Mouse (Mus musculus): ENCODE results near the gene Macrod1.
A peak's percentile ranks its signal among the peaks of the same experiment; 100 is the strongest.
"Not testable (repeated sequence)": the region's sequence is repeated elsewhere in the genome, so short reads cannot be mapped to it uniquely, and the experiment has no call there.

Gene Macrod1

GRCm38 (mm10) chr19:7056248-7057087, at the start of gene Macrod1:
Gene Macrod1, plus strand, starts transcription at chr19:7056810.
- DNase-seq, result peak; percentile 83

GRCm38 (mm10) chr19:7006892-7007593, 49.6 kb upstream of the Macrod1 start:
- no peak for DNase-seq

- no peak for DNase-seq
These were observed 44.2 kb upstream of the Macrod1 start for GRCm38 (mm10) chr19:7012426-7012825.

GRCm38 (mm10) chr19:7013984-7014383, 42.6 kb upstream of the Macrod1 start:
- DNase-seq, result no peak

- no peak for DNase-seq
These were observed 42.0 kb upstream of the Macrod1 start for GRCm38 (mm10) chr19:7014481-7015135.

- DNase-seq, result no peak
These were observed 38.8 kb upstream of the Macrod1 start for GRCm38 (mm10) chr19:7017541-7018457.

GRCm38 (mm10) chr19:7018546-7018945, 38.1 kb upstream of the Macrod1 start:
- no peak for DNase-seq

- DNase-seq, result no peak
These were observed 37.4 kb upstream of the Macrod1 start, which contains the start of gene Fermt3 for GRCm38 (mm10) chr19:7019191-7019590. Gene Fermt3, minus strand, starts transcription at chr19:7019469.

- no peak for DNase-seq
These were observed 36.4 kb upstream of the Macrod1 start for GRCm38 (mm10) chr19:7020224-7020641.

- peak; percentile 62 for DNase-seq
These were observed 27.1 kb upstream of the Macrod1 start for GRCm38 (mm10) chr19:7029531-7029930.

- no peak for DNase-seq
These were observed 22.6 kb upstream of the Macrod1 start for GRCm38 (mm10) chr19:7034006-7034405.

GRCm38 (mm10) chr19:7039088-7039720, 17.4 kb upstream of the Macrod1 start:
- DNase-seq, result no peak

GRCm38 (mm10) chr19:7039841-7040636, 16.6 kb upstream of the Macrod1 start, which contains the start of gene Stip1:
Gene Stip1, minus strand, starts transcription at chr19:7039967.
- peak; percentile 99 for DNase-seq

- no peak for DNase-seq
These were observed 15.9 kb upstream of the Macrod1 start for GRCm38 (mm10) chr19:7040637-7041130.

- no peak for DNase-seq
These were observed 15.4 kb upstream of the Macrod1 start for GRCm38 (mm10) chr19:7041171-7041570.

- no peak for DNase-seq
These were observed 12.3 kb upstream of the Macrod1 start for GRCm38 (mm10) chr19:7044279-7044678.

- DNase-seq, result no peak
These were observed 11.9 kb upstream of the Macrod1 start for GRCm38 (mm10) chr19:7044706-7045105.

GRCm38 (mm10) chr19:7053382-7053781, 3.2 kb upstream of the Macrod1 start:
- DNase-seq, result not testable (repeated sequence)

- no peak for DNase-seq
These were observed 1.8 kb upstream of the Macrod1 start for GRCm38 (mm10) chr19:7054772-7055171.

GRCm38 (mm10) chr19:7055173-7055572, 1.4 kb upstream of the Macrod1 start:
- no peak for DNase-seq
